Mouse (Mus musculus): ENCODE results near the gene Il17rc. TPM values are rescaled to one million over a fixed set of nuclear protein-coding genes. Genes with fewer than 3 reads are reported as not detected.

The Il17rc gene
- total RNA-seq, 2 experiments from 2014 or later, result not detected

Other genes with a start within 250 kb of the Il17rc start
- gene Mtmr14, start 233.6 kb upstream of the Il17rc start, total RNA-seq (2015; ENCODE audit: low replicate concordance), result 19.0 and 35.0 TPM in 2 replicates
- 25.5 and 42.9 TPM in 2 replicates for gene Mtmr14, start 233.6 kb upstream of the Il17rc start, total RNA-seq (2017; ENCODE audit: low replicate concordance)
- 0.42 TPM in 1 of 2 replicates, not detected in the other for gene Cpne9, start 189.1 kb upstream of the Il17rc start, total RNA-seq (2015; ENCODE audit: low replicate concordance)
- gene Cpne9, start 189.1 kb upstream of the Il17rc start, total RNA-seq (2017; ENCODE audit: low replicate concordance), result 0.51 and 2.1 TPM in 2 replicates
- 12.1 and 19.2 TPM in 2 replicates for gene Brpf1, start 164.3 kb upstream of the Il17rc start, total RNA-seq (2015; ENCODE audit: low replicate concordance)
- 14.3 and 16.0 TPM in 2 replicates for gene Brpf1, start 164.3 kb upstream of the Il17rc start, total RNA-seq (2017; ENCODE audit: low replicate concordance)
- gene Ogg1, start 144.5 kb upstream of the Il17rc start, total RNA-seq (2015; ENCODE audit: low replicate concordance), result 0.63 and 3.1 TPM in 2 replicates
- 7.6 TPM in 1 of 2 replicates, not detected in the other for gene Ogg1, start 144.5 kb upstream of the Il17rc start, total RNA-seq (2017; ENCODE audit: low replicate concordance)
- gene Camk1, start 127.4 kb upstream of the Il17rc start, total RNA-seq (2015; ENCODE audit: low replicate concordance), result 4.6 and 6.5 TPM in 2 replicates
- gene Camk1, start 127.4 kb upstream of the Il17rc start, total RNA-seq (2017; ENCODE audit: low replicate concordance), result 7.1 and 11.8 TPM in 2 replicates
- gene Tada3, start 93.5 kb upstream of the Il17rc start, total RNA-seq (2015; ENCODE audit: low replicate concordance), result 6.0 and 11.1 TPM in 2 replicates
- 7.8 and 14.1 TPM in 2 replicates for gene Tada3, start 93.5 kb upstream of the Il17rc start, total RNA-seq (2017; ENCODE audit: low replicate concordance)
- gene Arpc4, start 93.3 kb upstream of the Il17rc start, total RNA-seq (2015; ENCODE audit: low replicate concordance), result 44.5 and 54.8 TPM in 2 replicates
- gene Arpc4, start 93.3 kb upstream of the Il17rc start, total RNA-seq (2017; ENCODE audit: low replicate concordance), result 81.5 and 100 TPM in 2 replicates
- 3.3 TPM in 1 of 2 replicates, not detected in the other for gene Ttll3, start 82.2 kb upstream of the Il17rc start, total RNA-seq (2015; ENCODE audit: low replicate concordance)
- 2.3 and 3.6 TPM in 2 replicates for gene Ttll3, start 82.2 kb upstream of the Il17rc start, total RNA-seq (2017; ENCODE audit: low replicate concordance)
- gene Rpusd3, start 52.1 kb upstream of the Il17rc start, total RNA-seq (2015; ENCODE audit: low replicate concordance), result not detected in 2 replicates
- 2.8 TPM in 1 of 2 replicates, not detected in the other for gene Rpusd3, start 52.1 kb upstream of the Il17rc start, total RNA-seq (2017; ENCODE audit: low replicate concordance)
- not detected in 2 replicates for gene Cidec, start 35.7 kb upstream of the Il17rc start, total RNA-seq (2015; ENCODE audit: low replicate concordance)
- gene Cidec, start 35.7 kb upstream of the Il17rc start, total RNA-seq (2017; ENCODE audit: low replicate concordance), result not detected in 2 replicates
- gene Jagn1, start 28.9 kb upstream of the Il17rc start, total RNA-seq (2015; ENCODE audit: low replicate concordance), result 8.1 and 14.4 TPM in 2 replicates
- 2.0 and 3.1 TPM in 2 replicates for gene Jagn1, start 28.9 kb upstream of the Il17rc start, total RNA-seq (2017; ENCODE audit: low replicate concordance)
- 0.42 TPM in 1 of 2 replicates, not detected in the other for gene Il17re, start 12.9 kb upstream of the Il17rc start, total RNA-seq (2015; ENCODE audit: low replicate concordance)
- 0.51 TPM in 1 of 2 replicates, not detected in the other for gene Il17re, start 12.9 kb upstream of the Il17rc start, total RNA-seq (2017; ENCODE audit: low replicate concordance)
- not detected in 2 replicates for gene Creld1, start 11.9 kb downstream of the Il17rc start, total RNA-seq (2015; ENCODE audit: low replicate concordance)
- 2.7 TPM in 1 of 2 replicates, not detected in the other for gene Creld1, start 11.9 kb downstream of the Il17rc start, total RNA-seq (2017; ENCODE audit: low replicate concordance)
- gene Prrt3, start 30.5 kb downstream of the Il17rc start, total RNA-seq (2015; ENCODE audit: low replicate concordance), result not detected in 2 replicates
- 0.34 TPM in 1 of 2 replicates, not detected in the other for gene Prrt3, start 30.5 kb downstream of the Il17rc start, total RNA-seq (2017; ENCODE audit: low replicate concordance)
- gene Emc3, start 60.2 kb downstream of the Il17rc start, total RNA-seq (2015; ENCODE audit: low replicate concordance), result 21.5 and 28.8 TPM in 2 replicates
- gene Emc3, start 60.2 kb downstream of the Il17rc start, total RNA-seq (2017; ENCODE audit: low replicate concordance), result 18.2 and 21.3 TPM in 2 replicates
- 27.8 and 40.3 TPM in 2 replicates for gene Fancd2, start 60.3 kb downstream of the Il17rc start, total RNA-seq (2015; ENCODE audit: low replicate concordance)
- gene Fancd2, start 60.3 kb downstream of the Il17rc start, total RNA-seq (2017; ENCODE audit: low replicate concordance), result 32.1 and 36.5 TPM in 2 replicates
- not detected in 2 replicates for gene Fancd2os, start 129.3 kb downstream of the Il17rc start, total RNA-seq (2015; ENCODE audit: low replicate concordance)
- not detected in 2 replicates for gene Fancd2os, start 129.3 kb downstream of the Il17rc start, total RNA-seq (2017; ENCODE audit: low replicate concordance)
- gene Brk1, start 133.3 kb downstream of the Il17rc start, total RNA-seq (2015; ENCODE audit: low replicate concordance), result 86.5 and 91.5 TPM in 2 replicates
- 36.9 and 54.7 TPM in 2 replicates for gene Brk1, start 133.3 kb downstream of the Il17rc start, total RNA-seq (2017; ENCODE audit: low replicate concordance)
- 6.3 and 11.5 TPM in 2 replicates for gene Vhl, start 152.5 kb downstream of the Il17rc start, total RNA-seq (2015; ENCODE audit: low replicate concordance)
- gene Vhl, start 152.5 kb downstream of the Il17rc start, total RNA-seq (2017; ENCODE audit: low replicate concordance), result 3.6 and 8.9 TPM in 2 replicates
- gene Irak2, start 167.0 kb downstream of the Il17rc start, total RNA-seq (2015; ENCODE audit: low replicate concordance), result 18.8 and 56.0 TPM in 2 replicates
- gene Irak2, start 167.0 kb downstream of the Il17rc start, total RNA-seq (2017; ENCODE audit: low replicate concordance), result 58.7 and 68.4 TPM in 2 replicates
- gene Tatdn2, start 225.6 kb downstream of the Il17rc start, total RNA-seq (2015; ENCODE audit: low replicate concordance), result 2.9 and 22.8 TPM in 2 replicates
- 36.4 and 49.5 TPM in 2 replicates for gene Tatdn2, start 225.6 kb downstream of the Il17rc start, total RNA-seq (2017; ENCODE audit: low replicate concordance)
- gene Ghrl, start 248.5 kb downstream of the Il17rc start, total RNA-seq (2015; ENCODE audit: low replicate concordance), result not detected in 2 replicates
- not detected in 2 replicates for gene Ghrl, start 248.5 kb downstream of the Il17rc start, total RNA-seq (2017; ENCODE audit: low replicate concordance)